Mouse (Mus musculus): Measurements from ENCODE around the gene Fgfr1op2.

Fgfr1op2 gene

DNA sequence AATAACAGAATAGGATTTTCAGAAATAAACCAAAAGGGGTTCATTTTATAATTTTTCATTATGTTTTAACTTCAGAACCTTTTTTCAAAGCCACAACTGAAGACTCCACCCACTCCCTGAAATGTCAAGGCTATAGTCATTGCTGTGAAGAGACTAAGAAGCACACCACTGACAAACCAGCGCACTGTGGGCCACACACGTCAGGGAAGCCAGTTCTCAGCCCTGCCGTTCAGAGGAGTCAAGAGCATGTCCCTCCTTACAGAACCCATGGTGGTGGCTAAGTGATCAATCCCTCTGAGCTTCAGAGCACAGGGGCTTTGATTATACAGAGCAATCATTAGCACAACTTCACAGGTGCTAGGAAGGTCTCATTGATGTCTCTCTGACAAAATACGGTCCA is 25.6 kb downstream of the Fgfr1op2 start:
- no peak for DNase-seq (ENCODE audit: low spot score in 2 of 2)

- no peak for DNase-seq (ENCODE audit: low spot score in 2 of 2)
Observed at GRCm38 (mm10) chr6:146603651-146604050, 26.6 kb downstream of the Fgfr1op2 start.

DNA sequence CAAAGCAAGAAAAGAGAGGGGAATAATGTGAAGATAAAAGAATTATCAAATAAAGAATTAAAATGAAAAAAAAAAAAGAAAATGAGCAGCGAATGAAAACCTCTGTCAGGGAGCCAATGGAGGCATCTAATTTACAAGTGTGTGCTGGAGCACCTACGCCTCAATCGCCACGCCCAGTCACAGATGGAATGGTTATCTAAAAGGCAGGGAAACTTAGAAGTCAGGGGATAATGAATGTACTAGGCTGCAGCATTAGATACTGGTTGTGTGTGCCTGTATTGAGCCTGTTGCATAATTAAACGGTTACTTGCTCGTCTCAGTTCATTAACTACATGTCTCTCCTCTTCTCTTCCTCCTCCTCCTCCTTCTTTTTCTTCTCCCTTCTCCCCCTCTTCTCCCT is 34.4 kb downstream of the Fgfr1op2 start:
- no peak for DNase-seq (ENCODE audit: low spot score in 2 of 2)

- DNase-seq (ENCODE audit: low spot score in 2 of 2) = no peak
Observed at GRCm38 (mm10) chr6:146611897-146612296, 34.9 kb downstream of the Fgfr1op2 start.

- DNase-seq (ENCODE audit: low spot score in 2 of 2) = no peak
Observed at GRCm38 (mm10) chr6:146612736-146613135, 35.7 kb downstream of the Fgfr1op2 start.

- DNase-seq (ENCODE audit: low spot score in 2 of 2) = no peak
Observed at GRCm38 (mm10) chr6:146613907-146614306, 36.9 kb downstream of the Fgfr1op2 start.

DNA sequence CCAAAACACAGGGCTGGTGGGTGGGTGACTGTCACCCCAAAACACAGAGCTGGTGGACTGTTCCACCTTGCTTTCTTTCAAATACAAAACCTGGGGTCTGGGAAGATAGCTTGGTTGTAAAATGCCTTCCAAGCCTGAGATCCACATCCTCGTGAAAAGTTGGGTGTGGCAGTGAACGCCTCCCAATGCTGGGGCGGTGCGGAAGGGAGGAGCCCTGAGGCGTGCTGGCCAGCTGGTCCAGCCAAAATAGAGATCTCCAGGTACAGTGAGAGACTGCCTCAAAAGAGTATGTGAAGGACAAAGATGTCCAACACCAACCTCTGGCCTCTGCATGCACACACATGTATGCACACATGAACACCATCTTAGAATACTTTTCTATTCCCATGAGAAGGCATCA is 37.5 kb downstream of the Fgfr1op2 start:
- DNase-seq (ENCODE audit: low spot score in 2 of 2) = no peak

GRCm38 (mm10) chr6:146615891-146616290 is 38.9 kb downstream of the Fgfr1op2 start:
- DNase-seq (ENCODE audit: low spot score in 2 of 2) = no peak

- no peak for DNase-seq (ENCODE audit: low spot score in 2 of 2)
Observed at GRCm38 (mm10) chr6:146616670-146617069, 39.7 kb downstream of the Fgfr1op2 start.

- no peak for DNase-seq (ENCODE audit: low spot score in 2 of 2)
Observed at GRCm38 (mm10) chr6:146628123-146628522, 51.1 kb downstream of the Fgfr1op2 start.

DNA sequence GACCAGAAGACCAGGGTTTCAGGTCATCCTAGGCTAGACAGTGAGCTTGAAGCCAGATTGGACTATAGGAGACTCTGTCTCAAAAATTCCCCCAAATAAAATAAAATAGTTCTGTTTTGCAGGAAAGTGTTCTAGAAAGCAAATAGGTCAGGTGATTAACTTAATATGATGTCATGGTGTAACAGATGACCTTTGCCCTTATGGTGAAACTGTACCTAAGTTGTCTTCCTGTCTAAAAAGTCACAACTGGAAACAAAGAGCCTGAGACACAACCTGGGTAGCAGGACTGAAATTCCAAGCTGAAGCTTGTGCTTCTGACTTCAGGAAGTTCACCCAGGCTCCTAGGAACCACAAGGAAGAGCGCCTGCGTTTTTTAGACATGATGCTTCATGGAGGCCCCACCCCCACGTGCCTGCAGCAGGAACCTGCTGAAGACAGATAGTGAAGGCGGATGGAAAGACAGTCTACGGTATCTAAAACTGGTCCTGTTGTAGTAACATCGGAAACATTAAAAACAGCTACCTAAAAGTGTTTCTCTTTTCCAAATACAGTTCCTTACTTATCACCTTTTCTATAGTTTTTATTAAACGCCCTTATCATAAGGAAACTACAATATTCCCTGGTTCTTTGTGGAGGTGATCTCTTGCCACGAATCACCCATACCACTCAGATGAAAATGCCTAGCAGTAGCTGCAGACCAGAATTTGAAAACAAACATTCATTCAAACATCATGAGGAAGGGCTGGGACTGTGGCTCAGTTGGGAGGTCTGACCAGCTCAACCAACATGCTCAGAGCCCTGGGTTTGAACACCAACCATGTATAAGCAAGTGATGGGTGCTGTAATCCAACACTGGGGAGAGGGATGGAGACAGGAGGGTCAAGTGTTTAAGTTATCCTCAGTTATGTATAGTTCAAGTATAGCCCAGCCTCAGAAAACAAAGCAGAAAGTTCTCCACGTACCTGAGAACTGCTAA is 53.1 kb downstream of the Fgfr1op2 start:
- DNase-seq (ENCODE audit: low spot score in 2 of 2) = no peak

GRCm38 (mm10) chr6:146630961-146631360 is 54.0 kb downstream of the Fgfr1op2 start:
- no peak for DNase-seq (ENCODE audit: low spot score in 2 of 2)

GRCm38 (mm10) chr6:146631847-146632246 is 54.8 kb downstream of the Fgfr1op2 start:
- no peak for DNase-seq (ENCODE audit: low spot score in 2 of 2)

GRCm38 (mm10) chr6:146632403-146632802 is 55.4 kb downstream of the Fgfr1op2 start:
- no peak for DNase-seq (ENCODE audit: low spot score in 2 of 2)

DNA sequence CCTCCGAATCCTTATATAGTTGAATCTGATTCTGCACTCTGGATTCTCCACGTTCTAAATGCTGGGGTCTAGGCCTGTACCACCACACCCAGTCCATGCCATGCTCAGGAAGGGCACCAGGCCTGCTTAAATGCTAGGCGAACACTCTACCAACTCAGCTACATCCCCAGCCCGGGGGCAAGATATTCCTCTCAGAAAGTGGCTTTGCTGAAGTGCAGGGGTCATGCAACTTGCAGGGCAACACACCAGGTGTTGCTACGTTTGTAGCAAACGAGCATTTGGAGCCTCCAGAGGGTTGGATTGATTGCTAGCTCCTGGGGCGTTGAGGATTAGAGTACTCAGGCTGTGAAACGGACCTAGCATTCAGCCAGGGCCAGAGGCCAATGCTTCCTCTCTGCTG is 56.1 kb downstream of the Fgfr1op2 start:
- no peak for DNase-seq (ENCODE audit: low spot score in 2 of 2)

GRCm38 (mm10) chr6:146633629-146634014 is 56.6 kb downstream of the Fgfr1op2 start:
- peak in 1 of 2 experiments; percentile 29 for DNase-seq (ENCODE audit: low spot score in 2 of 2)

GRCm38 (mm10) chr6:146634015-146634722 is 57.2 kb downstream of the Fgfr1op2 start:
- DNase-seq (ENCODE audit: low spot score in 2 of 2) = peak; percentile 78 to 80

- no peak for DNase-seq (ENCODE audit: low spot score in 2 of 2)
Observed at GRCm38 (mm10) chr6:146634759-146635606, 58.0 kb downstream of the Fgfr1op2 start.

- DNase-seq (ENCODE audit: low spot score in 2 of 2) = no peak
Observed at GRCm38 (mm10) chr6:146636482-146636881, 59.5 kb downstream of the Fgfr1op2 start.

DNA sequence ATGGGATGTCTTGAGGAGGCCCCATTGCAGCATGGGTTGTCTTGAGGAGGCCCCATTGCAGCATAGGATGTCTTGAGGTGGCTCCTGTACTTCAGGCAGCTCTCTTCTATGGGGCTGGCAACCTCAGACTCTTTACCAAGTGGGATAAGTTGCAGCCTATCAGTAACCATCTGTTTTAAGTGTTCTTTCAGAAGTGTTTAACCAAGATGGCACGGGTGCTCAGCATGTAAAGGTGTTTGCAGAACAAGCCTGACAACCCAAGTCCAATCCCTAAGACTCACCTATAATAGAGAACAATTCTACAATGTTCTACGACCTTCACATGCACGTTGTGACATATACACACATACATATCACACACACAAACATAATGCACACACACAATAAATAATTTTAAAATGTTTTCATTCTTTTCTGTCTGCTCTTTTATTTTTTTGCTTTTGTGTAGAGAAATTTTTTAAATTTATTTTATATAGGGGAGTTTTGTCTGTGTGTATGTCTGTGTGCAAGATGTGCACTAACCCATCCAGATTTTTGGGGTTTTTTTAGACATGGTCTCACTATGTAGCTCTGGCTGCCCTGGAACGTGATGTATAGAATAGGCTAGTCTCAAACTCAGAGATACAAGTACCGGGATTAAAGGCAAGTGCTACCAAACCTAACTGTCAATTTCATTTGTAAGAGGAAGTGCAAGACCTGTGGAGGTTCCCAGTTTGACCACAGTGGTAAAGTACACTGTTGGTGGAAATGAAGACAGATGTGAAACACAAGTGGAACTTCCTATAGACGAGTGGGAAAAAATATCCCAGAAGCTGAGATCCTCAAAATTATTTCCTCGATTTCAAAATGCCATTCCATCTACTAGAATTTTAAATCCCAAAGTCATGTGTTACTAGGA is 63.3 kb downstream of the Fgfr1op2 start:
- no peak for DNase-seq (ENCODE audit: low spot score in 2 of 2)

- no peak for DNase-seq (ENCODE audit: low spot score in 2 of 2)
Observed at GRCm38 (mm10) chr6:146640991-146641390, 64.0 kb downstream of the Fgfr1op2 start.

Measured in heart, adult 9 months (tissue).